Mouse (Mus musculus): ENCODE measurements around the gene Irf8. TPM values are rescaled to one million over a fixed set of nuclear protein-coding genes. Genes with fewer than 3 reads are reported as not detected.
A peak's percentile ranks its signal among the peaks of the same experiment; 100 is the strongest.

The Irf8 gene
- 8.5 and 10.1 TPM in 2 replicates for polyA plus RNA-seq (2014; fragmentation: Nextera tagmentation; extraction: Ambion mirVana)

GRCm38 (mm10) chr8:120735770-120736481 lies at the start of gene Irf8:
Gene Irf8 (plus strand): TSS chr8:120736358.
- under 1% methylated on average over 58 of the region's 62 CpGs for WGBS
- H3K27me3 ChIP-seq (ENCODE audit: insufficient read depth, low read length) = peaks cover 35% of the 10 kb centered on the region
- H3K4me3 ChIP-seq (ENCODE audit: low read depth, low read length) = peak within 1 kb of the TSS; percentile 48
- no peaks in the 10 kb centered on the region for H3K36me3 ChIP-seq (ENCODE audit: insufficient read depth)
- H3K4me2 ChIP-seq = peak within 1 kb of the TSS; percentile 98
- ATAC-seq (ENCODE audit: insufficient read depth) = peak; percentile 92
- H3K9me3 ChIP-seq (ENCODE audit: low read depth, low read length) = no peaks in the 10 kb centered on the region
- peak within 1 kb of the TSS; percentile 48 for H3K9ac ChIP-seq
- DNase-seq = peak; percentile 95
- H3K27ac ChIP-seq (ENCODE audit: low read depth) = no peak within 1 kb of the TSS
- 0 out of 2 replicates have a peak, but pooled peaks cover 5% of the 10 kb centered on the region for H3K4me1 ChIP-seq (ENCODE audit: insufficient read depth)
- peak; percentile 25 for TF ChIP-seq CTCF (IDR thresholded peaks at IDR 0.05; ENCODE audit: low read depth)

- Histone ChIP-seq H3K4me2 (no peak overlapping the region), H3K9me3 (ENCODE audit: low read depth, low read length) (no peaks in the 10 kb centered on the region), H3K9ac (no peak overlapping the region), H3K27ac (ENCODE audit: low read depth) (no peak overlapping the region), H3K4me3 (ENCODE audit: low read depth, low read length) (no peak overlapping the region), H3K36me3 (ENCODE audit: insufficient read depth) (no peaks in the 10 kb centered on the region), H3K27me3 (ENCODE audit: insufficient read depth, low read length) (peaks cover 6% of the 10 kb centered on the region), H3K4me1 (ENCODE audit: insufficient read depth) (no peaks in the 10 kb centered on the region)
- ATAC-seq (ENCODE audit: insufficient read depth) (no peak), DNase-seq (no peak)
- TF ChIP-seq CTCF (IDR thresholded peaks at IDR 0.05; ENCODE audit: low read depth) = no peak
- whole genome bisulfite sequencing = 78% methylated on average over 5 of the region's 5 CpGs
These were observed 49.6 kb upstream of the Irf8 start for GRCm38 (mm10) chr8:120686576-120686975.

- no peak for TF ChIP-seq CTCF (IDR thresholded peaks at IDR 0.05; ENCODE audit: low read depth)
- 52% methylated on average over 8 of the region's 8 CpGs for WGBS
These were observed 48.4 kb upstream of the Irf8 start for GRCm38 (mm10) chr8:120687786-120688185.

GRCm38 (mm10) chr8:120688511-120688910 lies 47.6 kb upstream of the Irf8 start:
- peaks cover 2% of the 10 kb centered on the region; the same call in 1 of the 2 replicates for H3K4me1 ChIP-seq (ENCODE audit: insufficient read depth)
- WGBS = 84% methylated on average over 7 of the region's 7 CpGs
- no peak for TF ChIP-seq CTCF (IDR thresholded peaks at IDR 0.05; ENCODE audit: low read depth)
- DNase-seq (no peak), ATAC-seq (ENCODE audit: insufficient read depth) (no peak)
- no peak overlapping the region for H3K9ac ChIP-seq
- no peak overlapping the region for H3K27ac ChIP-seq (ENCODE audit: low read depth)
- H3K9me3 ChIP-seq (ENCODE audit: low read depth, low read length) = no peaks in the 10 kb centered on the region
- no peak overlapping the region for H3K4me3 ChIP-seq (ENCODE audit: low read depth, low read length)
- peaks cover 6% of the 10 kb centered on the region for H3K27me3 ChIP-seq (ENCODE audit: insufficient read depth, low read length)
- H3K4me2 ChIP-seq = no peak overlapping the region
- H3K36me3 ChIP-seq (ENCODE audit: insufficient read depth) = no peaks in the 10 kb centered on the region

More at GRCm38 (mm10) chr8:120687786-120688185, 48.4 kb upstream of the Irf8 start:
- Histone ChIP-seq H3K27me3 (ENCODE audit: insufficient read depth, low read length) (peaks cover 6% of the 10 kb centered on the region), H3K9me3 (ENCODE audit: low read depth, low read length) (no peaks in the 10 kb centered on the region), H3K4me1 (ENCODE audit: insufficient read depth) (peaks cover under 1% of the 10 kb centered on the region; the same call in 1 of the 2 replicates), H3K4me3 (ENCODE audit: low read depth, low read length) (no peak overlapping the region), H3K36me3 (ENCODE audit: insufficient read depth) (no peaks in the 10 kb centered on the region), H3K4me2 (no peak overlapping the region), H3K9ac (no peak overlapping the region), H3K27ac (ENCODE audit: low read depth) (no peak overlapping the region)
- DNase-seq = no peak
- no peak for ATAC-seq (ENCODE audit: insufficient read depth)

GRCm38 (mm10) chr8:120692934-120693333 lies 43.2 kb upstream of the Irf8 start:
- DNase-seq (no peak), ATAC-seq (ENCODE audit: insufficient read depth) (no peak)
- Histone ChIP-seq H3K36me3 (ENCODE audit: insufficient read depth) (no peaks in the 10 kb centered on the region), H3K9me3 (ENCODE audit: low read depth, low read length) (no peaks in the 10 kb centered on the region), H3K9ac (no peak overlapping the region), H3K4me2 (no peak overlapping the region), H3K27me3 (ENCODE audit: insufficient read depth, low read length) (no peaks in the 10 kb centered on the region), H3K27ac (ENCODE audit: low read depth) (no peak overlapping the region), H3K4me3 (ENCODE audit: low read depth, low read length) (no peak overlapping the region), H3K4me1 (ENCODE audit: insufficient read depth) (peaks cover 30% of the 10 kb centered on the region)
- 49% methylated on average over 4 of the region's 4 CpGs for WGBS
- TF ChIP-seq CTCF (IDR thresholded peaks at IDR 0.05; ENCODE audit: low read depth) = no peak

- H3K4me1 ChIP-seq (ENCODE audit: insufficient read depth) = peaks cover 39% of the 10 kb centered on the region
- no peak overlapping the region for H3K9ac ChIP-seq
- H3K27ac ChIP-seq (ENCODE audit: low read depth) = peak overlapping the region; percentile 54; the same call in 1 of the 2 replicates
- no peak overlapping the region for H3K4me3 ChIP-seq (ENCODE audit: low read depth, low read length)
- H3K4me2 ChIP-seq = peak overlapping the region; percentile 42
- TF ChIP-seq CTCF (IDR thresholded peaks at IDR 0.05; ENCODE audit: low read depth) = no peak
- DNase-seq (peak; percentile 94), ATAC-seq (ENCODE audit: insufficient read depth) (peak; percentile 93)
- H3K9me3 ChIP-seq (ENCODE audit: low read depth, low read length) = no peaks in the 10 kb centered on the region
- no peaks in the 10 kb centered on the region for H3K27me3 ChIP-seq (ENCODE audit: insufficient read depth, low read length)
- WGBS = 9% methylated on average over 22 of the region's 22 CpGs
- H3K36me3 ChIP-seq (ENCODE audit: insufficient read depth) = no peaks in the 10 kb centered on the region
These were observed 42.2 kb upstream of the Irf8 start for GRCm38 (mm10) chr8:120693861-120694493.

Data from lung, embryonic 14.5 days (tissue).